Mouse (Mus musculus): ENCODE results near the gene Zdhhc14.

DNA sequence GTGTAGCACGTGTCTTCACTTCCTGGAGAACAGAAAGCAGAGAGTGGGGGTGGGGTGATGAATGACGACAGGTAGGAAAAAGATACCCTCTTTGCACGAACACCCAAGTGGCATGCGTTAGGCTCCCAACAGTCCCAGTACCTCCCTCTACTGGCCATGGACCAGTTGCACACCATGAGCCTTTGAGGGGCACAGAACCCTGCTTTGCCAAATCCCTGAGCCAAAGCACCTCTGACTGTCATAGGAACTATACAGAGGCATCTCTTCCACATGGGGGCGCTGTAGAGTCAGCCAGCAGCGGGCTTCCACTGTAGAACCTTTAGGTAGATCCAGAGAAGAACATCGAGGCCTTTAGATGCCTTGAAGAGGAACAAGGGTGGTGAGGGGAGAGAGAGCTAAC is 241.0 kb downstream of the Zdhhc14 start:
- TF ChIP-seq CTCF (IDR thresholded peaks at IDR 0.05; ENCODE audit: borderline replicate concordance, insufficient read depth, low read depth, low read length): peak; percentile 62
- no peak for TF ChIP-seq POLR2A (IDR thresholded peaks at IDR 0.05; ENCODE audit: borderline replicate concordance, insufficient read depth, low read length)

All from cerebellum, adult 2 months (tissue).